Mouse (Mus musculus): Measurements from ENCODE around the gene H2al2a. TPM values are rescaled to one million over a fixed set of nuclear protein-coding genes. Genes with fewer than 3 reads are reported as not detected.

The H2al2a gene
- polyA plus RNA-seq, 1 experiment from 2014 or later, result not detected

DNA sequence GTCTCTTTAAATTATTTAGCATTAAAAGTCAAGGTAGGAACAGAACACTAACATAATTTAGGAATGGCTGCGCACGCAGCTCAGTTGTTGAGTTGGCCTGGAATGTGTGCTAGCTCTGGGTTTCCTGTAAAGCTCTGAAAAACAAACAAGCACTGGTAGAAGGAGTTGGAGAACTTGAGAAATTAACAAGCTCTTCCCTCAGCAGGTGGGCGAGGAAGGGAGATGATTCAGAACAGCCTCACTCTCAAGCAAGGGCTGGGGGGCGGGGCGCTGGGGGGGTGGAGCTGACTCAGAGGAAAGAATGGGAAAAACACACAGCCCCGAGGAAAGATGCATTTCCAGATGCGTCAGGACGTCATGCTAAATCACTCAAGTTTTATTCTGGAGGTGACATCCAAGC, 8.4 kb upstream of the H2al2a start:
- DNase-seq (no peak), ATAC-seq (no peak)
- 49% methylated on average over 8 of the region's 8 CpGs for WGBS (ENCODE audit: insufficient replicate concordance)
- no peak overlapping the region for H3K4me3 ChIP-seq (ENCODE audit: low read depth, low read length)
- no peak for TF ChIP-seq CTCF (IDR thresholded peaks at IDR 0.05; ENCODE audit: low read depth)
- TF ChIP-seq EP300 (IDR thresholded peaks at IDR 0.05; ENCODE audit: low read depth), result no peak
- no peaks in the 10 kb centered on the region for H3K4me1 ChIP-seq (ENCODE audit: insufficient read depth)
- H3K9ac ChIP-seq (replicated peaks), result no peak overlapping the region
- H3K36me3 ChIP-seq (replicated peaks; ENCODE audit: insufficient read depth, low read length), result no peaks in the 10 kb centered on the region
- H3K9me3 ChIP-seq (ENCODE audit: low read length), result no peaks in the 10 kb centered on the region
- no peak overlapping the region for H3K4me2 ChIP-seq (ENCODE audit: low read depth, low read length)
- no peaks in the 10 kb centered on the region for H3K27me3 ChIP-seq (ENCODE audit: insufficient read depth, low read length)
- no peak overlapping the region for H3K27ac ChIP-seq (ENCODE audit: low read depth)

DNA sequence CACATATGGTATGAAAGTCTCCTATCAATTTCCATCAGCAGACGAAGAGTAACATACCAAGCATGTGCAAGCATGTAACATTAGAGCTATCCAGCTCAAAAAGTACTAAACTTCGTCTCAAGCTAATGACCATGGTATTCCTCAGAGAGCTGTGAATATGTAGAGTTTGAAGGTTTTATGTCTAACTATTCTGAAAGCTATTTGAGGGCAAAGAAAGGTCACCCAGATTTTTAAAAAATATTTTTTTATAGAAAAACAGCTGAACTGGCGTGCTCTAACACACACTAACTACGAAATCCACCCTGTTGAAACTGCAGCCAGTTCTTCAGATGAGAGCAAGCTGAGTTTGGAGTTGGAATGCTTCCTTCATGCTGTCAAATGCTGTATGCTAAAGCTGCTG, 7.5 kb upstream of the H2al2a start:
- Histone ChIP-seq H3K27me3 (ENCODE audit: insufficient read depth, low read length) (no peaks in the 10 kb centered on the region), H3K27ac (ENCODE audit: low read depth) (no peak overlapping the region), H3K4me1 (ENCODE audit: insufficient read depth) (no peaks in the 10 kb centered on the region), H3K9me3 (ENCODE audit: low read length) (no peaks in the 10 kb centered on the region), H3K9ac (replicated peaks) (no peak overlapping the region), H3K36me3 (replicated peaks; ENCODE audit: insufficient read depth, low read length) (no peaks in the 10 kb centered on the region), H3K4me3 (ENCODE audit: low read depth, low read length) (no peak overlapping the region), H3K4me2 (ENCODE audit: low read depth, low read length) (no peak overlapping the region)
- whole genome bisulfite sequencing (ENCODE audit: insufficient replicate concordance), result 74% methylated on average over 4 of the region's 4 CpGs
- DNase-seq, result no peak
- TF ChIP-seq CTCF (IDR thresholded peaks at IDR 0.05; ENCODE audit: low read depth) (no peak), EP300 (IDR thresholded peaks at IDR 0.05; ENCODE audit: low read depth) (no peak)
- ATAC-seq, result no peak

GRCm38 (mm10) chr2:18002306-18002705, 5.5 kb upstream of the H2al2a start:
- no peaks in the 10 kb centered on the region for H3K4me1 ChIP-seq (ENCODE audit: insufficient read depth)
- no peak overlapping the region for H3K27ac ChIP-seq (ENCODE audit: low read depth)
- no peak overlapping the region for H3K4me3 ChIP-seq (ENCODE audit: low read depth, low read length)
- no peaks in the 10 kb centered on the region for H3K9me3 ChIP-seq (ENCODE audit: low read length)
- no peak overlapping the region for H3K9ac ChIP-seq (replicated peaks)
- DNase-seq (no peak), ATAC-seq (no peak)
- H3K27me3 ChIP-seq (ENCODE audit: insufficient read depth, low read length), result no peaks in the 10 kb centered on the region
- 85% methylated on average over 3 of the region's 3 CpGs for WGBS (ENCODE audit: insufficient replicate concordance)
- H3K36me3 ChIP-seq (replicated peaks; ENCODE audit: insufficient read depth, low read length), result no peaks in the 10 kb centered on the region
- no peak overlapping the region for H3K4me2 ChIP-seq (ENCODE audit: low read depth, low read length)
- TF ChIP-seq EP300 (IDR thresholded peaks at IDR 0.05; ENCODE audit: low read depth) (no peak), CTCF (IDR thresholded peaks at IDR 0.05; ENCODE audit: low read depth) (no peak)

- Histone ChIP-seq H3K4me3 (ENCODE audit: low read depth, low read length) (no peak overlapping the region), H3K36me3 (replicated peaks; ENCODE audit: insufficient read depth, low read length) (no peaks in the 10 kb centered on the region), H3K4me2 (ENCODE audit: low read depth, low read length) (no peak overlapping the region), H3K9ac (replicated peaks) (no peak overlapping the region), H3K4me1 (ENCODE audit: insufficient read depth) (no peaks in the 10 kb centered on the region), H3K27ac (ENCODE audit: low read depth) (no peak overlapping the region), H3K27me3 (ENCODE audit: insufficient read depth, low read length) (no peaks in the 10 kb centered on the region), H3K9me3 (ENCODE audit: low read length) (no peaks in the 10 kb centered on the region)
- ATAC-seq (no peak), DNase-seq (no peak)
- TF ChIP-seq CTCF (IDR thresholded peaks at IDR 0.05; ENCODE audit: low read depth) (no peak), EP300 (IDR thresholded peaks at IDR 0.05; ENCODE audit: low read depth) (no peak)
Observed at GRCm38 (mm10) chr2:17989562-17989961, 7.2 kb downstream of the H2al2a start.

- no peaks in the 10 kb centered on the region for H3K4me1 ChIP-seq (ENCODE audit: insufficient read depth)
- TF ChIP-seq CTCF (IDR thresholded peaks at IDR 0.05; ENCODE audit: low read depth), result no peak
- no peaks in the 10 kb centered on the region for H3K27me3 ChIP-seq (ENCODE audit: insufficient read depth, low read length)
- no peaks in the 10 kb centered on the region for H3K36me3 ChIP-seq (replicated peaks; ENCODE audit: insufficient read depth, low read length)
- no peak for ATAC-seq
- DNase-seq, result no peak
- no peak overlapping the region for H3K27ac ChIP-seq (ENCODE audit: low read depth)
- no peak overlapping the region for H3K4me3 ChIP-seq (ENCODE audit: low read depth, low read length)
- no peaks in the 10 kb centered on the region for H3K9me3 ChIP-seq (ENCODE audit: low read length)
- H3K9ac ChIP-seq (replicated peaks), result no peak overlapping the region
- no peak overlapping the region for H3K4me2 ChIP-seq (ENCODE audit: low read depth, low read length)
- 78% methylated on average over 3 of the region's 3 CpGs for WGBS (ENCODE audit: insufficient replicate concordance)
Observed at GRCm38 (mm10) chr2:17989115-17989514, 7.6 kb downstream of the H2al2a start.

- no peaks in the 10 kb centered on the region for H3K4me1 ChIP-seq (ENCODE audit: insufficient read depth)
- H3K9me3 ChIP-seq (ENCODE audit: low read length), result no peaks in the 10 kb centered on the region
- WGBS (ENCODE audit: insufficient replicate concordance), result 77% methylated on average over 3 of the region's 3 CpGs
- H3K4me2 ChIP-seq (ENCODE audit: low read depth, low read length), result no peak overlapping the region
- no peak overlapping the region for H3K9ac ChIP-seq (replicated peaks)
- H3K36me3 ChIP-seq (replicated peaks; ENCODE audit: insufficient read depth, low read length), result no peaks in the 10 kb centered on the region
- ATAC-seq (no peak), DNase-seq (no peak)
- H3K4me3 ChIP-seq (ENCODE audit: low read depth, low read length), result no peak overlapping the region
- TF ChIP-seq CTCF (IDR thresholded peaks at IDR 0.05; ENCODE audit: low read depth) (no peak), EP300 (IDR thresholded peaks at IDR 0.05; ENCODE audit: low read depth) (no peak)
- no peak overlapping the region for H3K27ac ChIP-seq (ENCODE audit: low read depth)
- H3K27me3 ChIP-seq (ENCODE audit: insufficient read depth, low read length), result no peaks in the 10 kb centered on the region
Observed at GRCm38 (mm10) chr2:17986694-17987093, 10.1 kb downstream of the H2al2a start.

DNA sequence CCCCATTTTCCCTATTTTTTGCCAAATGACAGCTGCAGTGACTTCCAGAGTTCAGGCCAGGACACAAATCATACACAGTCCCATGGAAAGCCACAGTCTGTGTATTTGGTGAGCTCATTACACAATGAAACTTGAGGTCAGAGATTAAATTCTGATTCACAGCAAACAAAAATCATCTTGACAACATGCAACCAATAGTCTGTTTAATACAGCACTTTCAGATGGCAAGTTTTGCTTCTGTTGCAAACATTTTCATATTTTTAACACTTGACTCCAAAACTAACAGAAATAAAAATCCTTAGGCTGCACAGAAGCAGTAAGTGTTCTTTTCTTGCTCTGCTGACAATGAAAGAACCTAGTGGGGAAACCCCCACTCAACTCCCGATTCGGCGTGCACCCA, 12.0 kb downstream of the H2al2a start:
- WGBS (ENCODE audit: insufficient replicate concordance), result 90% methylated on average over 3 of the region's 3 CpGs
- Histone ChIP-seq H3K27me3 (ENCODE audit: insufficient read depth, low read length) (no peaks in the 10 kb centered on the region), H3K36me3 (replicated peaks; ENCODE audit: insufficient read depth, low read length) (no peaks in the 10 kb centered on the region), H3K9me3 (ENCODE audit: low read length) (no peaks in the 10 kb centered on the region), H3K9ac (replicated peaks) (no peak overlapping the region), H3K4me2 (ENCODE audit: low read depth, low read length) (no peak overlapping the region), H3K4me1 (ENCODE audit: insufficient read depth) (no peaks in the 10 kb centered on the region), H3K27ac (ENCODE audit: low read depth) (no peak overlapping the region), H3K4me3 (ENCODE audit: low read depth, low read length) (no peak overlapping the region)
- no peak for ATAC-seq
- no peak for DNase-seq
- TF ChIP-seq EP300 (IDR thresholded peaks at IDR 0.05; ENCODE audit: low read depth) (no peak), CTCF (IDR thresholded peaks at IDR 0.05; ENCODE audit: low read depth) (no peak)
